Mouse (Mus musculus) cerebellum, adult 11-12 months (tissue): ENCODE data around the gene Wdpcp.

ENCODE experiments used
- DNase-seq: peaks from one replicate; pipeline ENCODE4 v3.0.0; 2022

The Wdpcp gene

GRCm38 (mm10) chr11:21763201-21763600 lies 191.2 kb downstream of the Wdpcp start:
- peak; percentile 81 for DNase-seq

GRCm38 (mm10) chr11:21788831-21789230 lies 216.8 kb downstream of the Wdpcp start:
- no peak for DNase-seq

- no peak for DNase-seq
Observed at GRCm38 (mm10) chr11:21824941-21825340, 252.9 kb downstream of the Wdpcp start.

- DNase-seq, result no peak
Observed at GRCm38 (mm10) chr11:21826521-21826920, 254.5 kb downstream of the Wdpcp start.

- DNase-seq, result no peak
Observed at GRCm38 (mm10) chr11:21847040-21847439, 275.0 kb downstream of the Wdpcp start.

GRCm38 (mm10) chr11:21864000-21864399 lies 292.0 kb downstream of the Wdpcp start:
- DNase-seq, result no peak

- DNase-seq, result no peak
Observed at GRCm38 (mm10) chr11:21864516-21864915, 292.5 kb downstream of the Wdpcp start.

GRCm38 (mm10) chr11:21868675-21869074 lies 296.6 kb downstream of the Wdpcp start:
- no peak for DNase-seq

- DNase-seq, result no peak
Observed at GRCm38 (mm10) chr11:21870863-21871262, 298.8 kb downstream of the Wdpcp start.

- DNase-seq, result no peak
Observed at GRCm38 (mm10) chr11:21871728-21872127, 299.7 kb downstream of the Wdpcp start.

- DNase-seq, result no peak
Observed at GRCm38 (mm10) chr11:21875077-21875476, 303.0 kb downstream of the Wdpcp start.

- DNase-seq, result peak; percentile 17
Observed at GRCm38 (mm10) chr11:21894696-21895095, 322.7 kb downstream of the Wdpcp start.

- no peak for DNase-seq
Observed at GRCm38 (mm10) chr11:21922531-21922930, 350.5 kb downstream of the Wdpcp start.
